Mouse (Mus musculus): ENCODE results near the gene Nrg3.
"Not testable (repeated sequence)": the region's sequence is repeated elsewhere in the genome, so short reads cannot be mapped to it uniquely, and the experiment has no call there.

Gene Nrg3

GRCm38 (mm10) chr14:38594297-38594696, 878.6 kb downstream of the Nrg3 start:
- DNase-seq: no peak

DNA sequence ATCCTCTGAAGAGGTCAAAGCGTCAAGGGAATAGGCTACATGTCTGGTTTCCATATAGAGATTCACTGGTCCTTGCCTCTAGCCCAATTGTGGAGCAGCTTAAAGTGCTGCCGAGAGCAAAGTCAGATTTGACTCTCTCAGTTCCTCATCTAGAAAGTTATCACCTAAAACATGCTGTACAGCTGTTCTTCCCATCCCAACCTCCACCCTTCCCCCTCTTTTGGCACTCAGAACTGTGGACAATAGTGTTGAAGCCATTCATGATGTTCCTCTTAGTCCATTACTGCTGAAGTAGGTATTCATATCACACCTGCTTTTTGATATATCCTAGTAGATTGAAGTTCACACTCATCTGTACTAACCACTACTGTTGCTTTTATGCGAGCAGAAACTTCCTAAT, 896.1 kb downstream of the Nrg3 start:
- no peak for DNase-seq

DNA sequence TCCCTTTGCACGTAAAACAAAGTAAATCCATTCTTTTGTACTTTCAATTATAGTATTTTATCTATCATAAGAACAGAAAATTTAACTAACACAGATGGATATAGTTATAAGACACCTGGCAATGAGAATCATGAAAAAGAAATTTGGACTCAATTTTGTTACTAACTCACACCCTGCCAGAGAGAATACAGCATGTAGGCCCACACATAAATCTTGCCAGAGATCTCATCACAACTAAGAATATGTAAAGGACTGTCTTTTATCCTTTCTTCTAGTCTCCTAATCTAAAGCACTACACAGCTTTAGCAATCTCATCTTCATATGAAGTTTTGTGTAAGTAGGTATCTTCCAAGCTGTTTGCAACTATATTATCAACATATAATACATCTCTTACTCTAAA, 904.7 kb downstream of the Nrg3 start:
- no peak for DNase-seq

GRCm38 (mm10) chr14:38566182-38566581, 906.7 kb downstream of the Nrg3 start:
- no peak for DNase-seq

DNA sequence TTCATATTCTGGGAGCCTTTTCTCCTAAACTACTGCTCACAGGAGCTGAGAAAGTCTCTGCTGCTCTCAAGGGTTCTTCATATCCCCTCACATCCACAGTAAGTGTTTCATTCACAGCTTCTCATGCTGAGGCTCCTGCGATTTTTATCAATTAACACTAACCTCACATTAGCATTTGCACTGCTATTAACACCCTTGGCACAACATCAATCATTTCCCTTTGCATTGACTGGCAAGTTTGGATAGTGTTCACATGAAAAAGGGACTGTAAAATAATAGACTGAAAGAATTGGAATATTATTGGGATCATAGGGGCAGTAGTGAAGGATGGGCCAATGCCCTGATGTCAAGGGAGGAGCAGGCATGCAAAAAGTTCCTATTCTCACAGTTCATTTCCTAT, 918.3 kb downstream of the Nrg3 start:
- no peak for DNase-seq

- no peak for DNase-seq
Observed at GRCm38 (mm10) chr14:38547257-38547656, 925.6 kb downstream of the Nrg3 start.

DNA sequence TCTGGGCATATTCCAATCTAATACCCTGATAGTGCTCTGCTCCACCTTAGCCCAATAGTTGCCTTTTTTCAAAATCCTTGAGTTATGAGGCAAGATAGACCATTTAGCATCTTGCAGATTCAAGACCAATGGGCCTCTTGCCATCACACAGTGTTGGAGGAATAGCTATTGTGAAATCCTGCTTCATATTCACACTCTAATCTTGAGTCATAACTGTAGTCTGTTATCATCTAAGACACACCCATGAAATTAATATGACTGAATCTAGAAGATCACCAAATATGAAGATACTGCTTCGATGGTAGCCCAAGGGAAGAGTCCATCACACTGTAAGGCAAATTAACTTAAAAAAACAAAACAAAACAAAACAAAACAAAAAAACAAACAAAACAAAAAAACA, 937.7 kb downstream of the Nrg3 start:
- no peak for DNase-seq

DNA sequence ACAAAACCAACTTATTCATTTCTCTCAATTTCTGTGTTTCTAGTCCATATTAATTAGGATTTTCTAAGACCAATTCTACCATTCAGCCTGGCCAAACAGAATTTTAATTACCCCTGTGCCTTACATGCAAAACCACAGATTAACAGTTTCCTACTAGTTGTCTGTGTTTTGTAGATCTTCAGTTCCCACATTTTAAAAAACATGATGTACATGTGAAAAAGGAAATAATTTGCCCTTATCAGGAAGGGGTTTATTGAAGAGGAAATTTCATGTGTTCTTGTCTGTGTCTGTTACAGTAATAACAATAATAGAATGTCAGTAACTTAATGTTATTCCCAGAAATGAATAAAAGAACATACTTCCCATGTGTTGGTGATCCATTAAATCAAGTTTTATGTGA, 939.4 kb downstream of the Nrg3 start:
- no peak for DNase-seq

DNA sequence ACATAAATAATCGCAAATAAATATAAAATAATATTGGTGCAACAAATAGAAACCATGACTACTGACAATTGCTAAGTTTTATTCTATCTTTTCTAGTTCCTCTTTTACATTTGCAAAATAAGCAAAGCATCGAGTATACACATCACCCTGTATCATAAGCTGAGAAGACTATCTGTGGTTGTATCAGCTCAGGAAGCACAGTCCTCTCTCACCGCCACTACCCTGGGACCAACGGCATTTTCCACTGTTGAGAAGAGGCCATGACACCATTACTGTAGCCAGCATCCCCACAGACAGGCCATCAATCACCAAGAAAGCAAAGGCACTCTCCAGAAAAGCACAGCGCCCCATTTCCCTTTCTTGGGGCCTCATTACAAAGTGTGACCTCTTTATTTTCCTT, 956.7 kb downstream of the Nrg3 start:
- DNase-seq: no peak

GRCm38 (mm10) chr14:38509016-38509415, 963.9 kb downstream of the Nrg3 start:
- DNase-seq: no peak

GRCm38 (mm10) chr14:38494970-38495369, 977.9 kb downstream of the Nrg3 start:
- no peak for DNase-seq

- DNase-seq: no peak
Observed at GRCm38 (mm10) chr14:38447086-38447485, 1025.8 kb downstream of the Nrg3 start.

- DNase-seq: no peak
Observed at GRCm38 (mm10) chr14:38444788-38445187, 1028.1 kb downstream of the Nrg3 start.

DNA sequence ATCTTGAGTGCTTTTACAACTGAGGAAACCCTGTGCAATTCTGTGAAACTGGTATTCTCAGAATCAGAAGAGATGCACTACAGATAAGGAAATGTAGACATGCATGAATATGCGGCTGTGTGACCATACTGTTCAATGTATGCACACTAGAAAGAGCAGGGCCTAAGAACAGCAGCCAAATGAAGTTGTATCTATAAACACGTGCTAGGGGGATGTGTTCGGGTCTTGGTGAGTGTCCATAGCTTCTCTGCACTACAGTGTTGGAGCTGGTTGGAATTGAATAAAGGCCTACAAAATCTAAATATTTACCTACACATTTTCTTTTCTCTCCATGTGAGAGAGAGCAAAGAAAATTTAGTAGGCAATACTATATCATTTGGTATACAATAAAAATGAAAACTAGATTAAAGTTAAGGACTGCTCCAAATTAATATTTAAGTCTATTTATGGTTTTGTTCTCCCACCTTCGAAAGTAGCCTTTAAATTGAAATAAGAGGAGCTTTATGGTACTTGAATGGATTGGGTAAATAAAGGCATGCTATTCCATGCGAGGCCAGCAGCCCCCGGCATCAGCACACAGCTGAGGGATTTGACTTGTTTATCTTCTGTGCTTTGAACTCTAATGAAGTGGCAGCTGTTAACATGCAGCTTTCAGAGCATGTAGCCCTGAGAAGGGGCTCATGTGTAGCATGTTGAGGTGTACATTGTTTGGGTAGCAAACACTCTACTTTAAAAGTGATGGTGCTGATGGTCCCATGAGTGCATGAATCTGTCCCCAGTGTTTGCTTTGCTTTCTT, 1038.9 kb downstream of the Nrg3 start:
- DNase-seq: no peak

GRCm38 (mm10) chr14:38374660-38375059, 1098.2 kb downstream of the Nrg3 start:
- no peak for DNase-seq

GRCm38 (mm10) chr14:38340967-38341366, 1131.9 kb downstream of the Nrg3 start:
- no peak for DNase-seq

- DNase-seq: not testable (repeated sequence)
Observed at GRCm38 (mm10) chr14:38322841-38323240, 1150.0 kb downstream of the Nrg3 start.

DNA sequence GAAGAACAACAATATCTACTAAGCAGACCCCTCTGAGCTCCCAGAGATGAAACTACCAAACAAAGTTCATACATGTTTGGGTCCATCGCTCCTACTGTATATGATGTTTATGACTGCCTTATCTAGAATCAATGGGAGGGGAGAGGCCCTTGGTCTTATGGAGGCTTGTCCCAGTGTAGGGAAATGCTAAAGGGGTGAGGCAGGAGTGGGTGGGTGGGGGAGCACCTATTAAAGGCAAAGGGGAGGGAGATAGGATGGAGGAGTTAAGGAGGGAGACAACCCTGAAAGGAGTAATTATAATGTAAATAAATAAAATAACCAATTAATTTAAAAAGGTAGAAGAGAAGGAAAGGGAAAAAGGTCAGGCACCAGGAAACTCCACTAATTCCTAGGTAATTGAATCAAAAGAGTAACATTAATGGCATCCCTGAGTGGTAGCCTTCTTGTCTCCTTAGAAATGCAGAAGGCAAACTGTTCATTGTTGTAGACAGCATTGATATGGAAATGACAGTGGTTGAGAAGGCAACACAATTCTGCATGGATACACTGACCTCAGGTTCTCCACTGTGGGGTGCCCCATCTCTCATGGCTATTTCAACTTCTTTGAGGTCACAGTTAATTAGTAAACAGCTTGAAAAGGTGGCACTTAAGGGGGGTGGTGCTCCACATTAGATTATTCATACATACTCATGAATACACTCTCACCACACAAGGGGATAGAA, 1152.1 kb downstream of the Nrg3 start:
- no peak for DNase-seq
